15 mouse cellular contexts compared by ENCODE assay signal in the genomic region with DNA sequence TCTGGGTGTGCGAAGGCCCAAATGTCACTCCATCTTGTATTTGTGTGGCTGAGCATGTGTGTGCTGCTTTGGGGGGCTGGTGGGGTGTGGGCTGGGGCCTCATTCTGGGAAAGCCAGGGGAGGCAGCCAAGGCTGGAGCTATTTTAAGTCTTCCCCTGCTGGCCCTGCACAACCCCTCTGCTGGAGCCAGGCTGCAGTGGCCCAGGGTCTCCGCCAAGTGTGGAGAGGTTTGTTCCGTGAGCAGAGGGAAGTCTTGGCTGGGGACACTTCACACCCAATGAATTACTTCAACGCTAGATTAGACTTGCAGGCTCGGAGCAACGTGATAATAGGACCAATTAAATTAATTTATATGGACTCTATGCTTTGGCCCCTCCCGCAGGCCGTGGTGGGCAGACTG. TPM values are rescaled to one million over a fixed set of nuclear protein-coding genes. Genes with fewer than 3 reads are reported as not detected.
A peak's percentile ranks its signal among the peaks of the same experiment; 100 is the strongest.
DNase-seq lines count a peak whose midpoint lies in the region; ATAC-seq lines count a peak whose summit lies in the region.
"Had no signal": no experiment of that assay in that cellular context is flagged by ENCODE, and none has a peak within 500 bp of the region (broad histone marks: within the 10 kb centered on the region; RNA-seq: fewer than 3 reads in every experiment).

No protein-coding gene starts in this region.

- H3K4me3 ChIP-seq in limb, embryonic 13.5 days: no peak overlapping the region
- no peak overlapping the region for H3K4me3 ChIP-seq in limb, embryonic 10.5 days
- no peak overlapping the region for H3K4me3 ChIP-seq in heart, embryonic 15.5 days
- no peak overlapping the region for H3K4me3 ChIP-seq in midbrain, embryonic 11.5 days (ENCODE audit: low read depth, low read length)
- H3K4me3 ChIP-seq: neural tube, embryonic 13.5 days had no signal

- peaks cover 37% of the 10 kb centered on the region for H3K4me1 ChIP-seq in limb, embryonic 13.5 days
- H3K4me1 ChIP-seq in limb, embryonic 10.5 days: peaks cover 42% of the 10 kb centered on the region
- H3K4me1 ChIP-seq in heart, embryonic 15.5 days (replicated peaks): peaks cover 30% of the 10 kb centered on the region
- H3K4me1 ChIP-seq in midbrain, embryonic 11.5 days (ENCODE audit: control insufficient read depth, insufficient read depth, low read length): no peaks in the 10 kb centered on the region

- WGBS in limb, embryonic 13.5 days: 45% methylated on average over 8 of the region's 8 CpGs
- WGBS in limb, embryonic 10.5 days: 56% methylated on average over 8 of the region's 8 CpGs
- WGBS in heart, embryonic 15.5 days: 48% methylated on average over 8 of the region's 8 CpGs
- WGBS in midbrain, embryonic 11.5 days: 92% methylated on average over 8 of the region's 8 CpGs

- H3K27ac ChIP-seq in limb, embryonic 13.5 days: no peak overlapping the region
- H3K27ac ChIP-seq in limb, embryonic 10.5 days: no peak overlapping the region
- H3K27ac ChIP-seq in heart, embryonic 15.5 days: peak overlapping the region; percentile 39
- no peak overlapping the region for H3K27ac ChIP-seq in midbrain, embryonic 11.5 days (ENCODE audit: low read depth, low read length)
- H3K27ac ChIP-seq: neural tube, embryonic 13.5 days had no signal

- H3K9ac ChIP-seq in limb, embryonic 13.5 days: no peak overlapping the region
- no peak overlapping the region for H3K9ac ChIP-seq in heart, embryonic 15.5 days
- no peak overlapping the region for H3K9ac ChIP-seq in midbrain, embryonic 11.5 days (ENCODE audit: low read length)
- H3K9ac ChIP-seq: neural tube, embryonic 13.5 days had no signal

- no peaks in the 10 kb centered on the region for H3K9me3 ChIP-seq in limb, embryonic 13.5 days
- no peaks in the 10 kb centered on the region for H3K9me3 ChIP-seq in limb, embryonic 10.5 days (replicated peaks)
- H3K9me3 ChIP-seq in heart, embryonic 15.5 days (replicated peaks): no peaks in the 10 kb centered on the region
- no peaks in the 10 kb centered on the region for H3K9me3 ChIP-seq in midbrain, embryonic 11.5 days (ENCODE audit: control insufficient read depth, low read length)
- H3K9me3 ChIP-seq: neural tube, embryonic 13.5 days had no signal

- H3K27me3 ChIP-seq in limb, embryonic 13.5 days: peaks cover 37% of the 10 kb centered on the region
- peaks cover 96% of the 10 kb centered on the region for H3K27me3 ChIP-seq in limb, embryonic 10.5 days (ENCODE audit: low read depth, poor library complexity, severe bottlenecking)
- H3K27me3 ChIP-seq in heart, embryonic 15.5 days: peaks cover 12% of the 10 kb centered on the region
- no peaks in the 10 kb centered on the region for H3K27me3 ChIP-seq in midbrain, embryonic 11.5 days (ENCODE audit: control insufficient read depth, insufficient read depth, low read length)
- H3K27me3 ChIP-seq: neural tube, embryonic 13.5 days had no signal

- DNase-seq in limb, embryonic 10.5 days (ENCODE audit: low spot score): no peak
- DNase-seq in gastrocnemius, postnatal 10 days: peak; percentile 54
- peak; percentile 76 for DNase-seq in lung, postnatal 10 days
- no peak for DNase-seq in midbrain, embryonic 11.5 days (ENCODE audit: low spot score, missing footprints)
- DNase-seq in spleen, adult 12 weeks (ENCODE audit: low spot score): no peak
- DNase-seq: cerebellum, adult 18-20 months; embryo, embryonic 11 days; kidney, adult 11 months; kidney, postnatal 14 days; liver; spleen, adult 18-20 months; thymus, postnatal 25 days had no signal

- no peak overlapping the region for H3K4me2 ChIP-seq in limb, embryonic 13.5 days (replicated peaks)
- no peak overlapping the region for H3K4me2 ChIP-seq in heart, embryonic 15.5 days
- H3K4me2 ChIP-seq in midbrain, embryonic 11.5 days: no peak overlapping the region
- H3K4me2 ChIP-seq: neural tube, embryonic 13.5 days had no signal

- 0 out of 2 replicates have a peak, but pooled peaks have one; percentile 45 for ATAC-seq in limb, embryonic 13.5 days (ENCODE audit: low FRiP score, low read depth)
- ATAC-seq in heart, embryonic 15.5 days (replicated peaks; ENCODE audit: insufficient number of reproducible peaks, insufficient read depth, low FRiP score, low read depth): peak; percentile 83
- no peak for ATAC-seq in midbrain, embryonic 11.5 days (ENCODE audit: low FRiP score)

- H3K36me3 ChIP-seq in limb, embryonic 13.5 days: no peaks in the 10 kb centered on the region
- H3K36me3 ChIP-seq in limb, embryonic 10.5 days: no peaks in the 10 kb centered on the region
- H3K36me3 ChIP-seq in heart, embryonic 15.5 days: no peaks in the 10 kb centered on the region
- H3K36me3 ChIP-seq in midbrain, embryonic 11.5 days (ENCODE audit: control insufficient read depth, insufficient read depth, low read length): no peaks in the 10 kb centered on the region
- H3K36me3 ChIP-seq: neural tube, embryonic 13.5 days had no signal

RNA-seq across cellular contexts. Expression of gene Thap12, which starts 49.8 kb away (rescaled TPM):
- polyA plus RNA-seq in limb, embryonic 13.5 days (2015; fragmentation: Nextera tagmentation; extraction: Ambion mirVana): 69.9 and 73.9 TPM in 2 replicates
- polyA plus RNA-seq in limb, embryonic 10.5 days (2016; fragmentation: Nextera tagmentation; extraction: Ambion mirVana): 50.8 and 56.2 TPM in 2 replicates
- total RNA-seq in gastrocnemius, postnatal 10 days (2021): 10 to 100 TPM; 74.8 to 77.7 TPM
- polyA plus RNA-seq in heart, embryonic 15.5 days (2015; fragmentation: Nextera tagmentation; extraction: Ambion mirVana): 35.6 and 37.4 TPM in 2 replicates
- polyA plus RNA-seq in midbrain, embryonic 11.5 days (2014; fragmentation: Nextera tagmentation; extraction: Ambion mirVana): 91.3 and 95.2 TPM in 2 replicates

Comparison
In these comparisons a context has a peak if more than half of its experiments do, and no peak if none do; other contexts are left out.
1. DNase-seq: peak in gastrocnemius, postnatal 10 days (single experiment) and lung, postnatal 10 days (single experiment); none in limb, embryonic 10.5 days (single experiment), midbrain, embryonic 11.5 days (single experiment) and spleen, adult 12 weeks (single experiment).